Mouse (Mus musculus): ENCODE measurements around the gene Ptp4a2. TPM values are rescaled to one million over a fixed set of nuclear protein-coding genes. Genes with fewer than 3 reads are reported as not detected.

The Ptp4a2 gene
- polyA plus RNA-seq, 1 experiment from 2014 or later: 289 TPM

DNA sequence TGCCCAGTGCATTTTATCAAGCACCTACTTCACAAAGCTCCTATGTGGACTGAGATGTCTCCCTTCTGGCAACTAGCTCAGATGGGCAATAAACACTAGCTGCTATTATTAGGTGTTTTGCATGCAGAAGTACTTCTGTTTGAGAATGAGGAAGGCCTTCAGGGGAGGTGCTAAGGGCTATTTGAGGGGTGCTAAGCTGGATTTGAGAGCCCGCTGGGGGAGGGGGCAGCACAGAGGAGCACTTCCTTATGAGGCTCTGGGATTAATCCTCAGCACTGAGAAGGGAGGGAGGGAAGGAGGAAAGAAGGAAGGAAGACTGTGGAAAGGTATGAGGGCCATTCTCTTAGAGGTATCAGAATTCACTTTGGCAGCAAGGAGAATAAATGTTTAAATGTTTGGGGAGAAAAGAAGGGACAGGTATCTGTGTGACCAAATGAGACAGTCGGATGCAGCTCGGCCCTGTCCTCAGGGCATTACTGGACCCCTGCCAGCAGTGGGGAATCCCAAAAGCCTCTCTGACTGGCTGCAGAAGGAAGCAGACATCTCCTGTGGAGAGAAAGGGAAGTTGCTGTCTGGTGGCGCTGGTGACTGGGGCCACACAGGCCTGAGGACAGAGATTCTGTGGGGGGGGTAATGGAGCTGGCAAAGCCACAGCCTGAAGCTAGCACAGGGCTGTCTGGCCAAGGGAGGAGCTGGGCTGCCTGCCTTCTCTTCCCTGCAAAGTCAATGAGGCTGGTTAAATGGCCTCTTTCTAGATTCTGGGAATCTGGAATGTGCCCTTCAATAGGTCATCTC lies 28.9 kb upstream of the Ptp4a2 start:
- peak overlapping the region; percentile 41 for H3K27ac ChIP-seq (ENCODE audit: low read length)
- no peak overlapping the region for H3K9ac ChIP-seq (ENCODE audit: low read depth, low read length)
- H3K4me3 ChIP-seq (ENCODE audit: low read length): no peak overlapping the region
- H3K36me3 ChIP-seq (ENCODE audit: control insufficient read depth, insufficient read depth, low read length): no peaks in the 10 kb centered on the region
- H3K4me2 ChIP-seq (ENCODE audit: low read depth, low read length): no peak overlapping the region
- no peaks in the 10 kb centered on the region for H3K27me3 ChIP-seq (replicated peaks; ENCODE audit: control insufficient read depth, insufficient read depth, low read length)
- ATAC-seq: peak; percentile 59
- 31% methylated on average over 4 of the region's 4 CpGs for WGBS
- no peaks in the 10 kb centered on the region for H3K9me3 ChIP-seq (ENCODE audit: control insufficient read depth, low read length)
- 0 out of 2 replicates have a peak, but pooled peaks cover 5% of the 10 kb centered on the region for H3K4me1 ChIP-seq (ENCODE audit: control insufficient read depth, insufficient read depth, low read length)

DNA sequence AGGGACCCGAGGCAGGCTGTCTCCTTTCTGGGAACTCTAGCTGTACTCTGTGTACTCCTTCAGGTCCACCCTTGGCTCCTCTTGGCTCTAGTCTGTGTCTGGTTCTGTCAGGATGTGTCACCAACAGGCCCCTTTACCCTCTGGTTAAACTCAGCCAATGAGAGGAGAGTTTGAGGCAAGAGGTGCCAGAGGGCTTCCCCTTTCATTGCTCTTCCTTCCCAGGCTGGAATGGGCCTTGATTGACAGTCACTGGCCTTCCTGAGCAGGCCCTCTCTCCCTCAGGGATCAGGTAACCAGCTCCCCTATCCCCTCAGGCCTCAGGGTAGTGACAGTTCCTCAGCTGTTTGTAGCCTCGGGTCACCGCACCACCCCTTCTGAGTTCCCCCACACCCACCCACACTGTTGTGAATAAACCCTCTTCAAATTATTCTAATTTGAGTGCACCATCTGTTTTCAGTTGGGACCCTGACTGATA lies 28.1 kb upstream of the Ptp4a2 start:
- ATAC-seq: no peak
- 51% methylated on average over 3 of the region's 3 CpGs for whole genome bisulfite sequencing
- H3K4me3 ChIP-seq (ENCODE audit: low read length): no peak overlapping the region
- H3K9me3 ChIP-seq (ENCODE audit: control insufficient read depth, low read length): no peaks in the 10 kb centered on the region
- 0 out of 2 replicates have a peak, but pooled peaks cover 5% of the 10 kb centered on the region for H3K4me1 ChIP-seq (ENCODE audit: control insufficient read depth, insufficient read depth, low read length)
- H3K27me3 ChIP-seq (replicated peaks; ENCODE audit: control insufficient read depth, insufficient read depth, low read length): no peaks in the 10 kb centered on the region
- no peak overlapping the region for H3K4me2 ChIP-seq (ENCODE audit: low read depth, low read length)
- no peak overlapping the region for H3K9ac ChIP-seq (ENCODE audit: low read depth, low read length)
- no peaks in the 10 kb centered on the region for H3K36me3 ChIP-seq (ENCODE audit: control insufficient read depth, insufficient read depth, low read length)
- no peak overlapping the region for H3K27ac ChIP-seq (ENCODE audit: low read length)

DNA sequence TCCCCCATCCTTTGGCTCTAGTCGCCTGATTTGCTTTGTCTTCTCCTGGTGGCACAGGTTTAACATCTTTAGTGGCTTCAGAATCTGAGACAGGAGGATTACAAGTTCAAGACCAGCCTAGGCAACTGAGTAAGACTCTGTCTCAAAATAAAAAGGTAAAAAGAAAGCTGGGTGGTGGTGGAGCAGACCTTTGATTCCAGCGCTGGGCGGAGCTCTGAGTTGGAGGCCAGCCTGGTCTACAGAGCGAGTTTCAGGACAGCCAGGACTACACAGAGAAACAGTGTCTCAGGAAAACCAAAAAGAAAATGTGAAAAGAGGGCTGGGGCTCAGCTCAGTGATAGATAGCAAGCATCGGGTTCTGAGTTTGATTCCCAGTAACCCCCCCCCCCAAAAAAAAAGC lies 27.5 kb upstream of the Ptp4a2 start:
- 81% methylated on average over 5 of the region's 5 CpGs for WGBS
- no peak overlapping the region for H3K9ac ChIP-seq (ENCODE audit: low read depth, low read length)
- H3K36me3 ChIP-seq (ENCODE audit: control insufficient read depth, insufficient read depth, low read length): no peaks in the 10 kb centered on the region

DNA sequence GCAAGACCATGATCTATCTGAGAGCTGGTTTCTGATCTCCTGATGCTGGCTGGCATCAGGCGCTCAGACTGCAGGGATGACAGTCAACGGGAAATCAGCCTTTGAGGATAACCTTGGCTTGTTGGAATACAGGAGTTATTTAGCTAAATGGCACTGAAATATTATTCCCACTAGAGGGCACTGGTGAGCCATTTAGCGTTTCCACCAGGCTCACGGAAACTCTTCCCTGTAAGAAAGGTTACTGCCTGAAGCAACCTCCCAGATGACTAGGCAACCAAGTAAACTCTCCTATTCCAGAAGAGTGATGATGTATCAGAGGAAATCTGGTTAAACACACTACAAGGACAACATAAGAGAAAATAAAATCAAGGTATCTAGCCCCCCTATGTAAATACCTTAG lies 25.8 kb upstream of the Ptp4a2 start:
- Histone ChIP-seq H3K9ac (ENCODE audit: low read depth, low read length) (no peak overlapping the region), H3K27ac (ENCODE audit: low read length) (no peak overlapping the region), H3K9me3 (ENCODE audit: control insufficient read depth, low read length) (no peaks in the 10 kb centered on the region), H3K36me3 (ENCODE audit: control insufficient read depth, insufficient read depth, low read length) (no peaks in the 10 kb centered on the region), H3K4me1 (ENCODE audit: control insufficient read depth, insufficient read depth, low read length) (0 out of 2 replicates have a peak, but pooled peaks cover 5% of the 10 kb centered on the region), H3K27me3 (replicated peaks; ENCODE audit: control insufficient read depth, insufficient read depth, low read length) (no peaks in the 10 kb centered on the region), H3K4me2 (ENCODE audit: low read depth, low read length) (no peak overlapping the region), H3K4me3 (ENCODE audit: low read length) (no peak overlapping the region)
- under 1% methylated on average over 4 of the region's 4 CpGs for WGBS
- ATAC-seq: no peak

More for the DNA sequence above, 27.5 kb upstream of the Ptp4a2 start:
- Histone ChIP-seq H3K4me3 (ENCODE audit: low read length) (no peak overlapping the region), H3K4me2 (ENCODE audit: low read depth, low read length) (no peak overlapping the region), H3K27me3 (replicated peaks; ENCODE audit: control insufficient read depth, insufficient read depth, low read length) (no peaks in the 10 kb centered on the region), H3K27ac (ENCODE audit: low read length) (no peak overlapping the region), H3K4me1 (ENCODE audit: control insufficient read depth, insufficient read depth, low read length) (0 out of 2 replicates have a peak, but pooled peaks cover 5% of the 10 kb centered on the region), H3K9me3 (ENCODE audit: control insufficient read depth, low read length) (no peaks in the 10 kb centered on the region)
- ATAC-seq: no peak

DNA sequence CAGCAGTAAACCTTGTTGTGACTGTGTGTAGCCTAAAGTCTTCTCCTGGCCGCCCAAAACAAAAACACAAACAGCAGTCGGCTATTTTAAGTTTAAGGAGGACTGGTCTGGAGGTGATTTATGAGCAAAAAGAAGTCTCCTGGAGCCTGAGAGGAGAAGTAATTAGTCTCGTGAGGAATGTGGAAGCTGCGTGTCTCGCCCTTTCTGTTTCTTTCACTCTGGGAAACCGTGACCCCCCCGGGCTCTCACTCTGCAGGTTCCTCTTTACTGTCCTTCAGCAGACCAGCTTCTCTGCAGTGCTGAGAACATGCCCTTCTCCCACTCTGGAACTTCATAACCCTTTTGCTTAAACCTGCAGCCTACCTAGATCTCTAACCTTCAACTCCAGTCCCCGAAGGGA lies 22.3 kb upstream of the Ptp4a2 start:
- Histone ChIP-seq H3K27ac (ENCODE audit: low read length) (no peak overlapping the region), H3K36me3 (ENCODE audit: control insufficient read depth, insufficient read depth, low read length) (no peaks in the 10 kb centered on the region), H3K27me3 (replicated peaks; ENCODE audit: control insufficient read depth, insufficient read depth, low read length) (no peaks in the 10 kb centered on the region), H3K9me3 (ENCODE audit: control insufficient read depth, low read length) (no peaks in the 10 kb centered on the region), H3K4me2 (ENCODE audit: low read depth, low read length) (no peak overlapping the region), H3K9ac (ENCODE audit: low read depth, low read length) (0 out of 2 replicates have a peak overlapping the region, but pooled peaks have one; percentile 11), H3K4me1 (ENCODE audit: control insufficient read depth, insufficient read depth, low read length) (peaks cover 3% of the 10 kb centered on the region; the same call in 1 of the 2 replicates), H3K4me3 (ENCODE audit: low read length) (no peak overlapping the region)
- ATAC-seq: no peak
- WGBS: 40% methylated on average over 8 of the region's 8 CpGs

DNA sequence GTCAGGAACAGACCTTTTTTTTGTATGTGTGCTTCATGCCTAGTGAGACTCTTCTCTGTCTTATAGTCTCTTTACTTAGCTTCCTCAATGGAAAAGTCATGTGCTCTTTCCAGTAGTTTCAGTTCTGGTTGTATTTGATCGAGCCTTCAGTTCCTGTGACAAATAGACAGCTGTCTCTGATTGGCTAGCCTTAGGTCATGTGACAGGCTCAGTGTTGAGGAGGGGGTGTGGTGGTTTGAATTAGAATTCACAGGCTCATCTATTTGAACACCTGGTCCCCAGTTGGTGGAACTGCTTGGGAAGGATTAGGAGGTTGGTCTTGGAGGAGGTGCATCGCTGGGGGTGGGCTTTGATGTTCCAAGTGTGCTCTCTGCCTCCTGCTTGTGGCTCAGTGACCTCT lies 21.4 kb upstream of the Ptp4a2 start:
- H3K36me3 ChIP-seq (ENCODE audit: control insufficient read depth, insufficient read depth, low read length): no peaks in the 10 kb centered on the region
- H3K27ac ChIP-seq (ENCODE audit: low read length): no peak overlapping the region
- no peak overlapping the region for H3K9ac ChIP-seq (ENCODE audit: low read depth, low read length)
- H3K4me3 ChIP-seq (ENCODE audit: low read length): no peak overlapping the region
- ATAC-seq: no peak
- H3K9me3 ChIP-seq (ENCODE audit: control insufficient read depth, low read length): no peaks in the 10 kb centered on the region
- H3K4me2 ChIP-seq (ENCODE audit: low read depth, low read length): no peak overlapping the region
- H3K27me3 ChIP-seq (replicated peaks; ENCODE audit: control insufficient read depth, insufficient read depth, low read length): no peaks in the 10 kb centered on the region
- 93% methylated on average over 2 of the region's 2 CpGs for WGBS
- H3K4me1 ChIP-seq (ENCODE audit: control insufficient read depth, insufficient read depth, low read length): peaks cover 9% of the 10 kb centered on the region

DNA sequence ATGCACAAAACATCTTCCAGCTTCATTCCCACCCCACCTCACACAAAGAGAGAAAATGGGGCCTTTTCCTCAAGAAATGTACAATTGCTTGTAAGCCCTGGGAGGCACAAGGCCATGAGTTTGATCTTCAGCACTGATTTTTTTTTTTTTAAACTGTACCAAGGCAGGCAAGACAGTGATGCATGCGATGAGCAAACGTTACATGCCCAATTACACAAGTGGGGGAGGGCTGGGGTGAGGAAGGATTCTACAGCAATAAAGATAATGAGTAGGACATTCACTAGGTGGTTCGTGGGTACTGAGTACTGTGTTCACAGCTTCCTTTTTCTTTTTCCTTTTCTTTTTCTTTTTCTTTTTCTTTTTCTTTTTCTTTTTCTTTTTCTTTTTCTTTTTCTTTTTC lies 20.5 kb upstream of the Ptp4a2 start:
- Histone ChIP-seq H3K9me3 (ENCODE audit: control insufficient read depth, low read length) (no peaks in the 10 kb centered on the region), H3K4me3 (ENCODE audit: low read length) (no peak overlapping the region), H3K9ac (ENCODE audit: low read depth, low read length) (no peak overlapping the region), H3K4me2 (ENCODE audit: low read depth, low read length) (no peak overlapping the region), H3K4me1 (ENCODE audit: control insufficient read depth, insufficient read depth, low read length) (peaks cover 18% of the 10 kb centered on the region), H3K36me3 (ENCODE audit: control insufficient read depth, insufficient read depth, low read length) (no peaks in the 10 kb centered on the region), H3K27me3 (replicated peaks; ENCODE audit: control insufficient read depth, insufficient read depth, low read length) (no peaks in the 10 kb centered on the region), H3K27ac (ENCODE audit: low read length) (no peak overlapping the region)
- 61% methylated on average over 3 of the region's 3 CpGs for WGBS
- no peak for ATAC-seq

DNA sequence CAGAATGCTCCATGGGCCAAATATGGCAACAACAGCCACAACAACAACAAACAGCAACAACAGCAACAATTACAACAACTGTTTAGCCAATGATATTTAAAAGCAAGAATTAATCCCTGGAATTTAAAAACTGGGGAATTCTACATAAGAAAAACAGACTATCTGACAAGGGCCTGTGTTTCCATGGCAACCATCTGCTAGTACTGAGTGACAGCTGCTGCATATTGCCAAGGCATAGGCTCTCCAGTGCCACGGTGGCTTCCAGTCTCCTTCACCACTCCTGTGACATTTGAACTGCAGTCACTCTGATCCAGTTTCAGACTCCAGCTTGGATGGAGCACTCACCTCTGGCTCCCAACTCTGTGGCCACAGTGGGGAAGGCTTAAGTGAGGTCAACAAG lies 19.6 kb upstream of the Ptp4a2 start:
- peaks cover 26% of the 10 kb centered on the region for H3K4me1 ChIP-seq (ENCODE audit: control insufficient read depth, insufficient read depth, low read length)
- ATAC-seq: no peak
- H3K27ac ChIP-seq (ENCODE audit: low read length): no peak overlapping the region
- no peaks in the 10 kb centered on the region for H3K36me3 ChIP-seq (ENCODE audit: control insufficient read depth, insufficient read depth, low read length)
- no peak overlapping the region for H3K4me2 ChIP-seq (ENCODE audit: low read depth, low read length)
- H3K9me3 ChIP-seq (ENCODE audit: control insufficient read depth, low read length): no peaks in the 10 kb centered on the region
- 41% methylated on average over 1 of the region's 1 CpGs for WGBS
- no peaks in the 10 kb centered on the region for H3K27me3 ChIP-seq (replicated peaks; ENCODE audit: control insufficient read depth, insufficient read depth, low read length)
- H3K9ac ChIP-seq (ENCODE audit: low read depth, low read length): no peak overlapping the region
- no peak overlapping the region for H3K4me3 ChIP-seq (ENCODE audit: low read length)

DNA sequence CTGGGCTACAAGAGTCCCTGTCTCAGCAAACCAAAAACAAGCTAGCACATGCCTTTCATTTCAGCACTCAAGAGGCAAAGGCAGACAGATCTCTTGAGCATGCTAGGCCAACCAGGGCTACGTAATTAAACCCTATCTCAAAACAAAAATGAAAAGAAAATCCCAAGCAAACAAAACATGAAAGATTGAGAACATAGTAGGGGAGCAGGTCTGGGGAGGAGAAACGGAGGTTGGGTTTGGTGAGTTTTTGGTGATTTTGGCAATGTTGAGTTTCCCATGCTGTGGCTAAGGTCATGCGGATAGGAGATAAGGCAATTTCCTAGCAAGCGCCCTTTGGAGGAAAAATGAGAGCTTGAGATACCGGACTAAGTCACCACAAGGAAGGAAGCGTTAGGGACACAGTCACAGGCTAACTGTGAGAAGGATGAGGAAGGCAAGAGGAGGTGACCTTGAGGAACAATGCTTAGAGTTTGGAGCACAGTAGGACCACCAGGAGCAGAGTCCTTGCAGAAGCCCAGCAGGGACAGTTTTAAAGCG lies 18.3 kb upstream of the Ptp4a2 start:
- Histone ChIP-seq H3K36me3 (ENCODE audit: control insufficient read depth, insufficient read depth, low read length) (no peaks in the 10 kb centered on the region), H3K9me3 (ENCODE audit: control insufficient read depth, low read length) (no peaks in the 10 kb centered on the region), H3K4me3 (ENCODE audit: low read length) (no peak overlapping the region), H3K4me1 (ENCODE audit: control insufficient read depth, insufficient read depth, low read length) (peaks cover 26% of the 10 kb centered on the region), H3K9ac (ENCODE audit: low read depth, low read length) (no peak overlapping the region), H3K27me3 (replicated peaks; ENCODE audit: control insufficient read depth, insufficient read depth, low read length) (no peaks in the 10 kb centered on the region), H3K27ac (ENCODE audit: low read length) (no peak overlapping the region), H3K4me2 (ENCODE audit: low read depth, low read length) (no peak overlapping the region)
- no peak for ATAC-seq
- WGBS: 87% methylated on average over 7 of the region's 7 CpGs

Data from intestine, embryonic 16.5 days (tissue).